Mouse (Mus musculus) midbrain, postnatal 0 days (tissue): ENCODE measurements at regions not wholly inside any gene's neighbourhood (a gene's known extent, or its start where the extent isn't known, plus 50 kb on each side); places are given as distances from the start of the nearest gene placed in this dataset.

ENCODE experiments used
- ATAC-seq: fragments of 200-750 bp; cut with Nextera tagmentation; 2 replicates; pipeline ENCODE4 v1.8.0; 2017; ENCODE audit warnings: moderate number of reproducible peaks, mild to moderate bottlenecking, moderate TSS enrichment, moderate library complexity; ENCODE audit not compliant: low FRiP score
- DNase-seq: peaks from one replicate; pipeline ENCODE4 v3.0.0-alpha.2; 2015; ENCODE audit warnings: low spot score
- H3K27ac ChIP-seq: fragments of 300-500 bp; sonication (generic); 2 replicates; pipeline ENCODE4 v1.5.1; 2014; ENCODE audit warnings: low read depth, mild to moderate bottlenecking, low read length, mixed read lengths
- H3K27me3 ChIP-seq: fragments of 300-500 bp; sonication (generic); 2 replicates; pipeline ENCODE4 v1.6.1; 2014; ENCODE audit warnings: low read length, control low read depth, mixed read lengths; ENCODE audit not compliant: insufficient read depth
- H3K36me3 ChIP-seq: fragments of 300-500 bp; sonication (generic); 2 replicates; pipeline ENCODE4 v1.6.1; 2014; ENCODE audit warnings: low read length, control low read depth, mixed read lengths; ENCODE audit not compliant: insufficient read depth
- H3K4me1 ChIP-seq: fragments of 300-500 bp; sonication (generic); 2 replicates; pipeline ENCODE4 v1.6.1; 2014; ENCODE audit warnings: mild to moderate bottlenecking, control low read depth, antibody characterized with exemption, low read length, mixed read lengths; ENCODE audit not compliant: insufficient read depth
- H3K4me2 ChIP-seq: fragments of 300-500 bp; sonication (generic); 2 replicates; pipeline ENCODE4 v1.6.1; 2014; ENCODE audit warnings: low read depth, mild to moderate bottlenecking, low read length, mixed read lengths; ENCODE audit not compliant: poor library complexity, severe bottlenecking
- H3K4me3 ChIP-seq: fragments of 300-500 bp; sonication (generic); 2 replicates; pipeline ENCODE4 v1.5.1; 2014; ENCODE audit warnings: low read depth, mild to moderate bottlenecking, low read length, moderate library complexity
- H3K9ac ChIP-seq: fragments of 300-500 bp; sonication (generic); replicated peaks from 2 replicates; pipeline ENCODE4 v1.6.1; 2014; ENCODE audit warnings: mild to moderate bottlenecking, low read length, moderate library complexity, mixed read lengths; ENCODE audit not compliant: poor library complexity, severe bottlenecking
- H3K9me3 ChIP-seq: fragments of 300-500 bp; sonication (generic); 2 replicates; pipeline ENCODE4 v1.6.1; 2016; ENCODE audit warnings: low read length, control low read depth
- CTCF ChIP-seq: IDR thresholded peaks from 2 replicates; pipeline ENCODE4 v1.5.1; 2016; ENCODE audit warnings: antibody characterized with exemption, mild to moderate bottlenecking
- WGBS: fragments of 180-500 bp; shearing (Covaris S2); extraction: QIAGEN DNeasy Blood & Tissue Kit; methylation state at CpG from one replicate; pipeline ENCODE4 v1.1.7; 2014; 5-methylcytosine and 5-hydroxymethylcytosine counted together

- TF ChIP-seq CTCF: no peak
- H3K9me3 ChIP-seq: no peaks in the 10 kb centered on the region
- H3K9ac ChIP-seq: no peak overlapping the region
- H3K27ac ChIP-seq: no peak overlapping the region
- H3K27me3 ChIP-seq: no peaks in the 10 kb centered on the region
- WGBS: 82% methylated on average over 2 of the region's 2 CpGs
- no peaks in the 10 kb centered on the region for H3K4me1 ChIP-seq
- ATAC-seq (no peak), DNase-seq (no peak)
- no peak overlapping the region for H3K4me3 ChIP-seq
- no peaks in the 10 kb centered on the region for H3K36me3 ChIP-seq
- no peak overlapping the region for H3K4me2 ChIP-seq
These were observed 174.9 kb upstream of the Nmur2 start for GRCm38 (mm10) chr11:56215706-56216105.

- H3K9me3 ChIP-seq: no peaks in the 10 kb centered on the region
- DNase-seq: no peak
- no peak overlapping the region for H3K27ac ChIP-seq
- no peaks in the 10 kb centered on the region for H3K27me3 ChIP-seq
- no peaks in the 10 kb centered on the region for H3K4me1 ChIP-seq
- 93% methylated on average over 3 of the region's 3 CpGs for WGBS
- no peak for TF ChIP-seq CTCF
- H3K4me3 ChIP-seq: no peak overlapping the region
- H3K36me3 ChIP-seq: no peaks in the 10 kb centered on the region
- no peak overlapping the region for H3K9ac ChIP-seq
- no peak for ATAC-seq
- no peak overlapping the region for H3K4me2 ChIP-seq
These were observed 161.0 kb upstream of the Nmur2 start for GRCm38 (mm10) chr11:56201844-56202243.

GRCm38 (mm10) chr11:56195316-56195715 lies 154.5 kb upstream of the Nmur2 start:
- Histone ChIP-seq H3K9ac (no peak overlapping the region), H3K36me3 (no peaks in the 10 kb centered on the region), H3K4me2 (no peak overlapping the region), H3K27ac (no peak overlapping the region), H3K4me3 (no peak overlapping the region), H3K27me3 (no peaks in the 10 kb centered on the region), H3K9me3 (no peaks in the 10 kb centered on the region), H3K4me1 (no peaks in the 10 kb centered on the region)
- no peak for DNase-seq
- 87% methylated on average over 3 of the region's 3 CpGs for WGBS
- ATAC-seq: no peak
- no peak for TF ChIP-seq CTCF

- H3K9me3 ChIP-seq: no peaks in the 10 kb centered on the region
- no peaks in the 10 kb centered on the region for H3K27me3 ChIP-seq
- DNase-seq: no peak
- H3K27ac ChIP-seq: no peak overlapping the region
- WGBS: 41% methylated on average over 2 of the region's 2 CpGs
- no peak overlapping the region for H3K4me3 ChIP-seq
- H3K9ac ChIP-seq: no peak overlapping the region
- ATAC-seq: no peak
- no peaks in the 10 kb centered on the region for H3K36me3 ChIP-seq
- no peak overlapping the region for H3K4me2 ChIP-seq
- no peaks in the 10 kb centered on the region for H3K4me1 ChIP-seq
- TF ChIP-seq CTCF: no peak
These were observed 152.6 kb upstream of the Nmur2 start for GRCm38 (mm10) chr11:56193426-56193825.

GRCm38 (mm10) chr11:56173895-56174294 lies 133.1 kb upstream of the Nmur2 start:
- no peak for ATAC-seq
- Histone ChIP-seq H3K36me3 (no peaks in the 10 kb centered on the region), H3K4me3 (no peak overlapping the region)

GRCm38 (mm10) chr11:56173246-56173645 lies 132.4 kb upstream of the Nmur2 start:
- H3K27ac ChIP-seq: no peak overlapping the region
- TF ChIP-seq CTCF: no peak
- WGBS: 93% methylated on average over 3 of the region's 3 CpGs
- no peak overlapping the region for H3K4me2 ChIP-seq
- no peak overlapping the region for H3K9ac ChIP-seq
- DNase-seq: no peak
- no peaks in the 10 kb centered on the region for H3K36me3 ChIP-seq
- H3K4me3 ChIP-seq: no peak overlapping the region
- ATAC-seq: no peak
- no peaks in the 10 kb centered on the region for H3K9me3 ChIP-seq
- no peaks in the 10 kb centered on the region for H3K27me3 ChIP-seq
- no peaks in the 10 kb centered on the region for H3K4me1 ChIP-seq

More at GRCm38 (mm10) chr11:56173895-56174294, 133.1 kb upstream of the Nmur2 start:
- H3K4me1 ChIP-seq: no peaks in the 10 kb centered on the region
- 98% methylated on average over 1 of the region's 1 CpGs for WGBS
- no peaks in the 10 kb centered on the region for H3K27me3 ChIP-seq
- no peak for DNase-seq
- H3K27ac ChIP-seq: no peak overlapping the region
- no peak for TF ChIP-seq CTCF
- no peaks in the 10 kb centered on the region for H3K9me3 ChIP-seq
- no peak overlapping the region for H3K9ac ChIP-seq
- no peak overlapping the region for H3K4me2 ChIP-seq

- H3K27ac ChIP-seq: no peak overlapping the region
- H3K36me3 ChIP-seq: no peaks in the 10 kb centered on the region
- ATAC-seq: no peak
- no peak overlapping the region for H3K4me3 ChIP-seq
- H3K4me2 ChIP-seq: no peak overlapping the region
- H3K9ac ChIP-seq: no peak overlapping the region
- 70% methylated on average over 9 of the region's 9 CpGs for WGBS
- no peaks in the 10 kb centered on the region for H3K27me3 ChIP-seq
- H3K4me1 ChIP-seq: no peaks in the 10 kb centered on the region
- DNase-seq: peak; percentile 54
- no peaks in the 10 kb centered on the region for H3K9me3 ChIP-seq
- TF ChIP-seq CTCF: no peak
These were observed 128.8 kb upstream of the Nmur2 start for GRCm38 (mm10) chr11:56169576-56169975.
